Mouse (Mus musculus): ENCODE data around the gene Hnrnpa1. TPM values are rescaled to one million over a fixed set of nuclear protein-coding genes. Genes with fewer than 3 reads are reported as not detected.

The Hnrnpa1 gene
- polyA plus RNA-seq, 1 experiment from 2014 or later = 837 TPM

GRCm38 (mm10) chr15:103214971-103215907 is 25.0 kb upstream of the Hnrnpa1 start:
- H3K36me3 ChIP-seq (ENCODE audit: control insufficient read depth, insufficient read depth, low read length) = peaks cover 30% of the 10 kb centered on the region
- H3K9me3 ChIP-seq (ENCODE audit: control insufficient read depth, low read length) = no peaks in the 10 kb centered on the region
- ATAC-seq (replicated peaks; ENCODE audit: low FRiP score, low TSS enrichment, low read depth) = peak; percentile 95
- 2% methylated on average over 15 of the region's 15 CpGs for WGBS
- peak overlapping the region; percentile 49 for H3K9ac ChIP-seq (ENCODE audit: low read length)
- peak overlapping the region; percentile 38 for H3K4me3 ChIP-seq (ENCODE audit: low read depth, low read length)
- H3K4me2 ChIP-seq (ENCODE audit: low read length) = peak overlapping the region; percentile 72
- H3K27me3 ChIP-seq (replicated peaks; ENCODE audit: control insufficient read depth, insufficient read depth, low read length) = no peaks in the 10 kb centered on the region
- H3K4me1 ChIP-seq (replicated peaks; ENCODE audit: control insufficient read depth, insufficient read depth, low read length) = peaks cover 25% of the 10 kb centered on the region
- peak; percentile 89 for DNase-seq (ENCODE audit: low spot score)
- H3K27ac ChIP-seq (ENCODE audit: low read depth) = peak overlapping the region; percentile 89

GRCm38 (mm10) chr15:103216052-103216451 is 24.2 kb upstream of the Hnrnpa1 start:
- Histone ChIP-seq H3K4me3 (ENCODE audit: low read depth, low read length) (peak overlapping the region; percentile 38; the same call in 1 of the 2 replicates), H3K9ac (ENCODE audit: low read length) (no peak overlapping the region; the same call in 1 of the 2 replicates), H3K9me3 (ENCODE audit: control insufficient read depth, low read length) (no peaks in the 10 kb centered on the region), H3K4me2 (ENCODE audit: low read length) (peak overlapping the region; percentile 72), H3K27ac (ENCODE audit: low read depth) (peak overlapping the region; percentile 89), H3K4me1 (replicated peaks; ENCODE audit: control insufficient read depth, insufficient read depth, low read length) (peaks cover 32% of the 10 kb centered on the region), H3K27me3 (replicated peaks; ENCODE audit: control insufficient read depth, insufficient read depth, low read length) (no peaks in the 10 kb centered on the region), H3K36me3 (ENCODE audit: control insufficient read depth, insufficient read depth, low read length) (peaks cover 22% of the 10 kb centered on the region)
- ATAC-seq (replicated peaks; ENCODE audit: low FRiP score, low TSS enrichment, low read depth) = no peak
- DNase-seq (ENCODE audit: low spot score) = no peak
- WGBS = 19% methylated on average over 2 of the region's 2 CpGs

- H3K4me3 ChIP-seq (ENCODE audit: low read depth, low read length) = no peak overlapping the region
- no peaks in the 10 kb centered on the region for H3K36me3 ChIP-seq (ENCODE audit: control insufficient read depth, insufficient read depth, low read length)
- H3K4me2 ChIP-seq (ENCODE audit: low read length) = no peak overlapping the region
- H3K9ac ChIP-seq (ENCODE audit: low read length) = no peak overlapping the region
- ATAC-seq (replicated peaks; ENCODE audit: low FRiP score, low TSS enrichment, low read depth) (no peak), DNase-seq (ENCODE audit: low spot score) (no peak)
- no peaks in the 10 kb centered on the region for H3K9me3 ChIP-seq (ENCODE audit: control insufficient read depth, low read length)
- WGBS = 22% methylated on average over 3 of the region's 3 CpGs
- peak overlapping the region; percentile 11; the same call in 1 of the 2 replicates for H3K27ac ChIP-seq (ENCODE audit: low read depth)
- H3K4me1 ChIP-seq (replicated peaks; ENCODE audit: control insufficient read depth, insufficient read depth, low read length) = peaks cover 29% of the 10 kb centered on the region
- no peaks in the 10 kb centered on the region for H3K27me3 ChIP-seq (replicated peaks; ENCODE audit: control insufficient read depth, insufficient read depth, low read length)
These were observed 19.4 kb upstream of the Hnrnpa1 start for GRCm38 (mm10) chr15:103220785-103221184.

GRCm38 (mm10) chr15:103221386-103221785 is 18.8 kb upstream of the Hnrnpa1 start:
- Histone ChIP-seq H3K9ac (ENCODE audit: low read length) (no peak overlapping the region), H3K4me3 (ENCODE audit: low read depth, low read length) (no peak overlapping the region), H3K27ac (ENCODE audit: low read depth) (peak overlapping the region; percentile 11; the same call in 1 of the 2 replicates), H3K4me1 (replicated peaks; ENCODE audit: control insufficient read depth, insufficient read depth, low read length) (peaks cover 23% of the 10 kb centered on the region), H3K9me3 (ENCODE audit: control insufficient read depth, low read length) (no peaks in the 10 kb centered on the region), H3K36me3 (ENCODE audit: control insufficient read depth, insufficient read depth, low read length) (no peaks in the 10 kb centered on the region), H3K27me3 (replicated peaks; ENCODE audit: control insufficient read depth, insufficient read depth, low read length) (no peaks in the 10 kb centered on the region), H3K4me2 (ENCODE audit: low read length) (no peak overlapping the region)
- DNase-seq (ENCODE audit: low spot score) (no peak), ATAC-seq (replicated peaks; ENCODE audit: low FRiP score, low TSS enrichment, low read depth) (no peak)
- 60% methylated on average over 1 of the region's 1 CpGs for WGBS

- H3K4me1 ChIP-seq (replicated peaks; ENCODE audit: control insufficient read depth, insufficient read depth, low read length) = peaks cover 18% of the 10 kb centered on the region
- H3K9ac ChIP-seq (ENCODE audit: low read length) = no peak overlapping the region
- WGBS = 88% methylated on average over 2 of the region's 2 CpGs
- no peaks in the 10 kb centered on the region for H3K9me3 ChIP-seq (ENCODE audit: control insufficient read depth, low read length)
- H3K4me3 ChIP-seq (ENCODE audit: low read depth, low read length) = no peak overlapping the region
- ATAC-seq (replicated peaks; ENCODE audit: low FRiP score, low TSS enrichment, low read depth) = no peak
- H3K27ac ChIP-seq (ENCODE audit: low read depth) = no peak overlapping the region
- H3K4me2 ChIP-seq (ENCODE audit: low read length) = no peak overlapping the region
- no peaks in the 10 kb centered on the region for H3K36me3 ChIP-seq (ENCODE audit: control insufficient read depth, insufficient read depth, low read length)
- DNase-seq (ENCODE audit: low spot score) = no peak
- H3K27me3 ChIP-seq (replicated peaks; ENCODE audit: control insufficient read depth, insufficient read depth, low read length) = no peaks in the 10 kb centered on the region
These were observed 16.1 kb upstream of the Hnrnpa1 start for GRCm38 (mm10) chr15:103224161-103224560.

GRCm38 (mm10) chr15:103227022-103227421 is 13.2 kb upstream of the Hnrnpa1 start:
- no peak overlapping the region for H3K27ac ChIP-seq (ENCODE audit: low read depth)
- no peaks in the 10 kb centered on the region for H3K9me3 ChIP-seq (ENCODE audit: control insufficient read depth, low read length)
- H3K4me3 ChIP-seq (ENCODE audit: low read depth, low read length) = no peak overlapping the region
- no peaks in the 10 kb centered on the region for H3K27me3 ChIP-seq (replicated peaks; ENCODE audit: control insufficient read depth, insufficient read depth, low read length)
- DNase-seq (ENCODE audit: low spot score) = no peak
- H3K4me2 ChIP-seq (ENCODE audit: low read length) = no peak overlapping the region
- no peaks in the 10 kb centered on the region for H3K36me3 ChIP-seq (ENCODE audit: control insufficient read depth, insufficient read depth, low read length)
- H3K9ac ChIP-seq (ENCODE audit: low read length) = no peak overlapping the region
- H3K4me1 ChIP-seq (replicated peaks; ENCODE audit: control insufficient read depth, insufficient read depth, low read length) = peaks cover 6% of the 10 kb centered on the region
- ATAC-seq (replicated peaks; ENCODE audit: low FRiP score, low TSS enrichment, low read depth) = no peak
- 63% methylated on average over 3 of the region's 3 CpGs for WGBS

GRCm38 (mm10) chr15:103227572-103227971 is 12.7 kb upstream of the Hnrnpa1 start:
- no peak overlapping the region for H3K9ac ChIP-seq (ENCODE audit: low read length)
- H3K36me3 ChIP-seq (ENCODE audit: control insufficient read depth, insufficient read depth, low read length) = no peaks in the 10 kb centered on the region
- H3K4me3 ChIP-seq (ENCODE audit: low read depth, low read length) = no peak overlapping the region
- H3K27me3 ChIP-seq (replicated peaks; ENCODE audit: control insufficient read depth, insufficient read depth, low read length) = no peaks in the 10 kb centered on the region
- H3K27ac ChIP-seq (ENCODE audit: low read depth) = no peak overlapping the region
- DNase-seq (ENCODE audit: low spot score) (no peak), ATAC-seq (replicated peaks; ENCODE audit: low FRiP score, low TSS enrichment, low read depth) (no peak)
- H3K4me2 ChIP-seq (ENCODE audit: low read length) = no peak overlapping the region
- peaks cover 6% of the 10 kb centered on the region for H3K4me1 ChIP-seq (replicated peaks; ENCODE audit: control insufficient read depth, insufficient read depth, low read length)
- no peaks in the 10 kb centered on the region for H3K9me3 ChIP-seq (ENCODE audit: control insufficient read depth, low read length)
- WGBS = 69% methylated on average over 2 of the region's 2 CpGs

GRCm38 (mm10) chr15:103228904-103229303 is 11.3 kb upstream of the Hnrnpa1 start:
- no peak for DNase-seq (ENCODE audit: low spot score)
- Histone ChIP-seq H3K4me1 (replicated peaks; ENCODE audit: control insufficient read depth, insufficient read depth, low read length) (peaks cover 6% of the 10 kb centered on the region), H3K9ac (ENCODE audit: low read length) (no peak overlapping the region), H3K36me3 (ENCODE audit: control insufficient read depth, insufficient read depth, low read length) (no peaks in the 10 kb centered on the region), H3K4me2 (ENCODE audit: low read length) (no peak overlapping the region), H3K4me3 (ENCODE audit: low read depth, low read length) (no peak overlapping the region), H3K27ac (ENCODE audit: low read depth) (no peak overlapping the region), H3K27me3 (replicated peaks; ENCODE audit: control insufficient read depth, insufficient read depth, low read length) (no peaks in the 10 kb centered on the region), H3K9me3 (ENCODE audit: control insufficient read depth, low read length) (no peaks in the 10 kb centered on the region)
- 68% methylated on average over 2 of the region's 2 CpGs for WGBS
- ATAC-seq (replicated peaks; ENCODE audit: low FRiP score, low TSS enrichment, low read depth) = no peak
